Mouse (Mus musculus) bone marrow, adult 2 months (tissue): ENCODE measurements at regions not wholly inside any gene's neighbourhood (a gene's known extent, or its start where the extent isn't known, plus 50 kb on each side); places are given as distances from the start of the nearest gene placed in this dataset.

Source experiments
- CTCF ChIP-seq: fragments of 200-500 bp; IDR thresholded peaks from 2 replicates; pipeline ENCODE4 v1.5.1; 2011; ENCODE audit warnings: low read length, control low read depth; ENCODE audit not compliant: control insufficient read depth, insufficient read depth
- POLR2A ChIP-seq: fragments of 200-500 bp; IDR thresholded peaks from 2 replicates; pipeline ENCODE4 v1.6.1; 2011; ENCODE audit warnings: low read depth, mild to moderate bottlenecking, control low read depth, low read length, borderline replicate concordance; ENCODE audit not compliant: control insufficient read depth

- no peak for TF ChIP-seq CTCF
- TF ChIP-seq POLR2A = no peak
Observed at GRCm38 (mm10) chr10:37694041-37694690, 555.4 kb upstream of the Marcks start.
